Mouse (Mus musculus): ENCODE measurements around the gene Lmx1a. TPM values are rescaled to one million over a fixed set of nuclear protein-coding genes. Genes with fewer than 3 reads are reported as not detected.

Lmx1a gene
- polyA plus RNA-seq, 1 experiment from 2014 or later: not detected

DNA sequence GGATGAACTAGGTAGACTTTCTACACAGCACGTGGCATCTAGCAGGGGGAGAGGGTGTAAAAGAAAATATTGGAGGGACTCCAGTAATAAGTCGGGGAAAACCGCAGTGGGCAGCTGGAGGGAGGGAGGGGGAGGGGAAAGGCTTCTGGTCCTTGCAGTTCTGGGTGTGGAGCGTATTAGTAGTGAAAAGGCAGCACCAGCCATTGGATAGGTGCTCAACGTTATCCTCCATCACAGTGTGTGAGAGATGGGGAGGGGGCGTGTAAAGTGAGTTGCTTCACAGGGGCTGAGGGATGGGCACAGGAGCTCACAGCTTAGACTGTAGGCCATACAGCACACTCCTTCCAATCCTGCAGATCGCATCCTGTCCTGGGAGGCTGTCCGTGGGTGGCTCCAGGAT, 100.4 kb downstream of the Lmx1a start:
- H3K9ac ChIP-seq (ENCODE audit: low read length): no peak overlapping the region
- H3K36me3 ChIP-seq (ENCODE audit: control insufficient read depth, insufficient read depth, low read length): no peaks in the 10 kb centered on the region
- H3K4me3 ChIP-seq (ENCODE audit: control insufficient read depth in 1 of 2, insufficient read depth in 1 of 2, low read depth in 1 of 2, low read length in 2 of 2): no peak overlapping the region
- no peaks in the 10 kb centered on the region; a peak in 1 of 4 replicates for H3K4me1 ChIP-seq (ENCODE audit: control insufficient read depth in 2 of 2, insufficient read depth in 2 of 2, low read length in 2 of 2)
- no peak overlapping the region for H3K4me2 ChIP-seq (ENCODE audit: low read length)
- no peak for ATAC-seq (ENCODE audit: insufficient number of reproducible peaks, insufficient read depth, low FRiP score, low read depth)
- H3K9me3 ChIP-seq (ENCODE audit: control insufficient read depth, low read length): no peaks in the 10 kb centered on the region
- 0 out of 2 replicates have a peak, but pooled peaks cover 3% of the 10 kb centered on the region for H3K27me3 ChIP-seq (ENCODE audit: control insufficient read depth, insufficient read depth, low read length)
- no peak overlapping the region for H3K27ac ChIP-seq (replicated peaks in 1 of 2; ENCODE audit: control insufficient read depth in 1 of 2, insufficient read depth in 1 of 2, low read depth in 2 of 2, low read length in 2 of 2)
- WGBS: 78% methylated on average over 8 of the region's 8 CpGs

GRCm38 (mm10) chr1:167790688-167791087, 101.7 kb downstream of the Lmx1a start:
- ATAC-seq (ENCODE audit: insufficient number of reproducible peaks, insufficient read depth, low FRiP score, low read depth): no peak
- Histone ChIP-seq H3K4me2 (ENCODE audit: low read length) (no peak overlapping the region), H3K27ac (replicated peaks in 1 of 2; ENCODE audit: control insufficient read depth in 1 of 2, insufficient read depth in 1 of 2, low read depth in 2 of 2, low read length in 2 of 2) (no peak overlapping the region), H3K9me3 (ENCODE audit: control insufficient read depth, low read length) (no peaks in the 10 kb centered on the region), H3K9ac (ENCODE audit: low read length) (no peak overlapping the region), H3K4me1 (ENCODE audit: control insufficient read depth in 2 of 2, insufficient read depth in 2 of 2, low read length in 2 of 2) (no peaks in the 10 kb centered on the region; a peak in 1 of 4 replicates), H3K27me3 (ENCODE audit: control insufficient read depth, insufficient read depth, low read length) (0 out of 2 replicates have a peak, but pooled peaks cover 3% of the 10 kb centered on the region), H3K4me3 (ENCODE audit: control insufficient read depth in 1 of 2, insufficient read depth in 1 of 2, low read depth in 1 of 2, low read length in 2 of 2) (no peak overlapping the region), H3K36me3 (ENCODE audit: control insufficient read depth, insufficient read depth, low read length) (no peaks in the 10 kb centered on the region)
- 54% methylated on average over 3 of the region's 3 CpGs for WGBS

GRCm38 (mm10) chr1:167791221-167791620, 102.2 kb downstream of the Lmx1a start:
- no peak overlapping the region for H3K4me3 ChIP-seq (ENCODE audit: control insufficient read depth in 1 of 2, insufficient read depth in 1 of 2, low read depth in 1 of 2, low read length in 2 of 2)
- H3K27me3 ChIP-seq (ENCODE audit: control insufficient read depth, insufficient read depth, low read length): 0 out of 2 replicates have a peak, but pooled peaks cover 3% of the 10 kb centered on the region
- no peaks in the 10 kb centered on the region for H3K9me3 ChIP-seq (ENCODE audit: control insufficient read depth, low read length)
- H3K4me2 ChIP-seq (ENCODE audit: low read length): no peak overlapping the region
- 59% methylated on average over 11 of the region's 11 CpGs for WGBS
- H3K9ac ChIP-seq (ENCODE audit: low read length): no peak overlapping the region
- no peaks in the 10 kb centered on the region for H3K36me3 ChIP-seq (ENCODE audit: control insufficient read depth, insufficient read depth, low read length)
- ATAC-seq (ENCODE audit: insufficient number of reproducible peaks, insufficient read depth, low FRiP score, low read depth): no peak
- no peak overlapping the region for H3K27ac ChIP-seq (replicated peaks in 1 of 2; ENCODE audit: control insufficient read depth in 1 of 2, insufficient read depth in 1 of 2, low read depth in 2 of 2, low read length in 2 of 2)
- no peaks in the 10 kb centered on the region; a peak in 1 of 4 replicates for H3K4me1 ChIP-seq (ENCODE audit: control insufficient read depth in 2 of 2, insufficient read depth in 2 of 2, low read length in 2 of 2)

DNA sequence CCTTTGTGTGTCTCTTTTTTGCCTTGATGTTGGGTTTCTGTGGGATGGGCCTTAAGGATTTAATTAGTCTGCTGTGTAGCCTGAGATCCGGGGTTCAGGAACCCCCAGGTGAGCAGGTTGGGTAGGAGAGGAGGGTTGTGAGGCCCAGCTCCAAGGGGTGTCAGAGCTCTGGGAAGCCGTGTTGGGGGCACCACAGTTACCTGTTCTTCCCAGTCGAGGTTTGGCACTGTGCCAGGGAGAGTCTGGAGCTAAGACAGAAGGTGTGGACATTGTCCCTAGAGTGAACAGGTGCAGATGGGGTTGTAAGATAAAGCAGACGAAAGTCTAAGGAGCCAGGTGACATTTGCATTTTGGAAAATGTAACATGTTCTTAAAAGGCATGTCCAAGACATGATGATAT, 112.9 kb downstream of the Lmx1a start:
- peaks cover 30% of the 10 kb centered on the region for H3K27me3 ChIP-seq (ENCODE audit: control insufficient read depth, insufficient read depth, low read length)
- no peaks in the 10 kb centered on the region for H3K36me3 ChIP-seq (ENCODE audit: control insufficient read depth, insufficient read depth, low read length)
- no peak overlapping the region for H3K4me2 ChIP-seq (ENCODE audit: low read length)

GRCm38 (mm10) chr1:167802510-167803271, 113.7 kb downstream of the Lmx1a start:
- under 1% methylated on average over 59 of the region's 59 CpGs for WGBS
- H3K27me3 ChIP-seq (ENCODE audit: control insufficient read depth, insufficient read depth, low read length): peaks cover 31% of the 10 kb centered on the region
- H3K9ac ChIP-seq (ENCODE audit: low read length): peak overlapping the region; percentile 55

More for the DNA sequence above, 112.9 kb downstream of the Lmx1a start:
- Histone ChIP-seq H3K27ac (replicated peaks in 1 of 2; ENCODE audit: control insufficient read depth in 1 of 2, insufficient read depth in 1 of 2, low read depth in 2 of 2, low read length in 2 of 2) (no peak overlapping the region), H3K9me3 (ENCODE audit: control insufficient read depth, low read length) (no peaks in the 10 kb centered on the region), H3K4me3 (ENCODE audit: control insufficient read depth in 1 of 2, insufficient read depth in 1 of 2, low read depth in 1 of 2, low read length in 2 of 2) (no peak overlapping the region), H3K4me1 (ENCODE audit: control insufficient read depth in 2 of 2, insufficient read depth in 2 of 2, low read length in 2 of 2) (peaks cover 0 to 3% of the 10 kb centered on the region in 2 experiments; a peak in 1 of 4 replicates), H3K9ac (ENCODE audit: low read length) (no peak overlapping the region)
- WGBS: 34% methylated on average over 4 of the region's 4 CpGs
- no peak for ATAC-seq (ENCODE audit: insufficient number of reproducible peaks, insufficient read depth, low FRiP score, low read depth)

DNA sequence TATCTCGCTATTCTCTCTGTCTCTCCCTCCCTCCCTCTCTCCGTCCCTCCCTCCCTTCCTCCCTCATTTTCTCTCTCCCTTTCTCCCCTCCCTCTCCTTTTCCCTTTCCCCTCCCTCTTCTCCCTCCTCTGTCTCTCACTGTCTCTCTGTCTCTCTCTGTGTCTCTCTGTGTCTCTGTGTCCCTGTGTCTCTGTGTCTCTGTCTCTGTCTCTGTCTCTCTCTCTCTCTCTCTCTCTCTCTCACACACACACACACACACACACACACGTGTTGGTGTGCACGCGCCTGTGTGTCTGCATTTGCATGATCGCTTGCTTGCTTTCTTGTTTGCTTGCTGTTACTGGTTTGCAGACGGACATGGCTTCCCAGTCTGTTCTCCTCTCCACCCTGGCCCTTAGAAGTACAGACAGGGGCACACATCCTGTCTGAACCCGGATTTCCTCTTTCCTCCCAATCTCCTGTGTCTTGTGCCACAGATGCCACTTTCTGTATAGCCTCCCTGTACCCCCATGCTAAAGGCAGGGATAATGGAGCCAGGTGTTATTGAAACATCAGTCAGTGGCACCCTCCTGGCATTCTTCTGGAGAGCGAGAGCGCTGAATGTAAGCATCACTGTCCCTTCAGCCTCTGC, 114.4 kb downstream of the Lmx1a start:
- Histone ChIP-seq H3K4me1 (ENCODE audit: control insufficient read depth in 2 of 2, insufficient read depth in 2 of 2, low read length in 2 of 2) (peaks cover 0 to 3% of the 10 kb centered on the region in 2 experiments; a peak in 1 of 4 replicates), H3K27me3 (ENCODE audit: control insufficient read depth, insufficient read depth, low read length) (peaks cover 31% of the 10 kb centered on the region), H3K4me2 (ENCODE audit: low read length) (peak overlapping the region; percentile 92), H3K27ac (replicated peaks in 1 of 2; ENCODE audit: control insufficient read depth in 1 of 2, insufficient read depth in 1 of 2, low read depth in 2 of 2, low read length in 2 of 2) (no peak overlapping the region), H3K9me3 (ENCODE audit: control insufficient read depth, low read length) (no peaks in the 10 kb centered on the region), H3K9ac (ENCODE audit: low read length) (peak overlapping the region; percentile 55; the same call in 1 of the 2 replicates), H3K36me3 (ENCODE audit: control insufficient read depth, insufficient read depth, low read length) (no peaks in the 10 kb centered on the region), H3K4me3 (ENCODE audit: control insufficient read depth in 1 of 2, insufficient read depth in 1 of 2, low read depth in 1 of 2, low read length in 2 of 2) (peak overlapping the region; percentile 52 to 54)
- ATAC-seq (ENCODE audit: insufficient number of reproducible peaks, insufficient read depth, low FRiP score, low read depth): no peak
- 14% methylated on average over 10 of the region's 10 CpGs for WGBS

More at GRCm38 (mm10) chr1:167802510-167803271, 113.7 kb downstream of the Lmx1a start:
- Histone ChIP-seq H3K4me1 (ENCODE audit: control insufficient read depth in 2 of 2, insufficient read depth in 2 of 2, low read length in 2 of 2) (peaks cover 0 to 3% of the 10 kb centered on the region in 2 experiments; a peak in 1 of 4 replicates), H3K4me3 (ENCODE audit: control insufficient read depth in 1 of 2, insufficient read depth in 1 of 2, low read depth in 1 of 2, low read length in 2 of 2) (peak overlapping the region; percentile 52 to 54), H3K9me3 (ENCODE audit: control insufficient read depth, low read length) (no peaks in the 10 kb centered on the region), H3K36me3 (ENCODE audit: control insufficient read depth, insufficient read depth, low read length) (no peaks in the 10 kb centered on the region), H3K27ac (replicated peaks in 1 of 2; ENCODE audit: control insufficient read depth in 1 of 2, insufficient read depth in 1 of 2, low read depth in 2 of 2, low read length in 2 of 2) (no peak overlapping the region), H3K4me2 (ENCODE audit: low read length) (peak overlapping the region; percentile 92)
- peak; percentile 35; the same call in 1 of the 2 replicates for ATAC-seq (ENCODE audit: insufficient number of reproducible peaks, insufficient read depth, low FRiP score, low read depth)

DNA sequence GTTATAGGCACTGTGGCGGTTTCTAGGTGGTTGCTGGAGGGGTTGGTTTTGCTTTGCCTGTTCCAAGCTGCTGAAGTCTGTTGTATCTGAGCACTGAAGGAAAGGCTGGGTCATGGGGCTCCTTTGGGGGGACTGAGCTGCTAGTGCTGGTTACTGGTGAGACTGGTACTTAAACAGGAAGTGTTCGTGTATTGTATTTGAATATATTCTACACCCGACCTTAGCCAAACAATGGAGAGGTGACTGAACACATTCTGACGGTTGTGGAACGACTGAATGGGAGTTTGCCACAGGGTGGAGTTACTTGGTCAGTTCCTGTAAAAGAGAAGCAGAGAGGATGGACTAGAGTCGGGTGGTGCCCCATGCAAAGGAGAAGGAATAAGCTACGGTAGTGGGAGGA, 115.8 kb downstream of the Lmx1a start:
- no peak overlapping the region for H3K4me2 ChIP-seq (ENCODE audit: low read length)
- no peak overlapping the region for H3K9ac ChIP-seq (ENCODE audit: low read length)
- no peak for ATAC-seq (ENCODE audit: insufficient number of reproducible peaks, insufficient read depth, low FRiP score, low read depth)
- no peaks in the 10 kb centered on the region for H3K36me3 ChIP-seq (ENCODE audit: control insufficient read depth, insufficient read depth, low read length)
- peaks cover 31% of the 10 kb centered on the region for H3K27me3 ChIP-seq (ENCODE audit: control insufficient read depth, insufficient read depth, low read length)
- no peaks in the 10 kb centered on the region for H3K9me3 ChIP-seq (ENCODE audit: control insufficient read depth, low read length)
- 57% methylated on average over 7 of the region's 7 CpGs for WGBS
- H3K27ac ChIP-seq (replicated peaks in 1 of 2; ENCODE audit: control insufficient read depth in 1 of 2, insufficient read depth in 1 of 2, low read depth in 2 of 2, low read length in 2 of 2): no peak overlapping the region
- H3K4me3 ChIP-seq (ENCODE audit: control insufficient read depth in 1 of 2, insufficient read depth in 1 of 2, low read depth in 1 of 2, low read length in 2 of 2): no peak overlapping the region
- H3K4me1 ChIP-seq (ENCODE audit: control insufficient read depth in 2 of 2, insufficient read depth in 2 of 2, low read length in 2 of 2): peaks cover 0 to 3% of the 10 kb centered on the region in 2 experiments; a peak in 1 of 4 replicates
